Mouse (Mus musculus): ENCODE results near the gene Mybphl.

DNA sequence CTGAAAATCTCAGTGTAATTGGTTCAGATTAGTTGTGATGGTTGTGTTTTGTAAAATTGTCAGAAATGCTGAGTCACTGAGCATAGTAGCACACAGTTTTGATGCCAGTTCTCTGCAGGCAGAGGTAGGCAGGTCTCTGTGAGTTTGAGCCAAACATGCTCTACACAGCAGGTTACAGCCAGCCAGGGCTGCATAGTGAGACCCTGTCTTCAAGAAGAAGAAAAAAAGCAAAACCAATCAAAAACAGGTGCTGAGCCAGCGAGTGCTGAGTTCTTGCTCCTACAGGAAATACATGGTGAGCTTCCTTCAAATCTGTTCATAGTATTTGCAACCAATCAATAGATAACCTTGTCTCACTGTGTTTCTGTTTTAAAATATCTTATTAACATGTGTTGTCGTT, 46.2 kb upstream of the Mybphl start:
- no peak for TF ChIP-seq CTCF (IDR thresholded peaks at IDR 0.05; ENCODE audit: borderline replicate concordance, insufficient read depth, low read depth, low read length)
- TF ChIP-seq POLR2A (IDR thresholded peaks at IDR 0.05; ENCODE audit: borderline replicate concordance, insufficient read depth, low read length): no peak

Measured in cerebellum, adult 2 months (tissue).